Mouse (Mus musculus): ENCODE measurements around the gene Olfr62.

Gene Olfr62

DNA sequence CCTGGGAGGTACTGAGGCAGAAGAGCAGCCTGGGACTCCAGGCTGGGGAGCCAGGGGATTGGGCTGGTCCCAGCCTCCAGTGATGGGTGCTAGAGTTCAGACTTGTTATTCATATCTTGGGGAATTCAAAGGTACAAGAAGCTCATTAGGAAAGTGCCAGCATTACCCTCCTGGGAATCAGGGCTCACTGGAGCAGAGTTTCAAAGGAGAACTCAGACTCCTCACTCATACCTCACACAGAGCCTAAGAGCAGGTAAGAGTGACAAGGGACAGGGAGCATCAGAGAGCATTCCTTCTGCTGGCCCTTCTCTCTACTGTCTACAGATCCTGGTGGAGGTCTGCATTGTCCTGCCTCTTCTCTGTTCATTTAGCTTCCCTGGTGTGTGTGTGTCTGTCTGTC, at the start of gene Olfr62:
Olfr62 (plus strand) TSS at position 301 of the 400 bp plus-strand sequence.
- DNase-seq (ENCODE audit: low spot score in 2 of 2), result no peak

DNA sequence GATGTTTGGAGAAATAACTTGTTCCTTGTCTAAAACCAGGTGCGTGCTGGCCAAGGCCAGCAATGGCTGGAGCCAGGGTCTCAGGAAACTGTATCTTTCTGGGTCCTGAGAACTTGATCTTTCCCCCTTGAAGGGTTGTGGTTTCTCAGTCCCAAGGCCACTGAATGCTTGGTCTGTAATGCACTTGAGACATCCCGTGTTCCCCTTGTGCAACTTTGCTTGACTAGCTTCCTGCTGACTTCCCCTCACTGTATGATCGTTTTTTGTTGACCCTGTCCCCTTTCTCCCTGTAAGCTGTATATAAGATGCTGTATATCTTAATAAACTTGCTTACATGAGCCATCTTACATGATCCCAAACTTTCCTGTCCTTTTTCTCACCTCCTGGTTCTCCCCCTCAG, 48.9 kb upstream of the Olfr62 start:
- DNase-seq (ENCODE audit: low spot score in 2 of 2), result no peak

DNA sequence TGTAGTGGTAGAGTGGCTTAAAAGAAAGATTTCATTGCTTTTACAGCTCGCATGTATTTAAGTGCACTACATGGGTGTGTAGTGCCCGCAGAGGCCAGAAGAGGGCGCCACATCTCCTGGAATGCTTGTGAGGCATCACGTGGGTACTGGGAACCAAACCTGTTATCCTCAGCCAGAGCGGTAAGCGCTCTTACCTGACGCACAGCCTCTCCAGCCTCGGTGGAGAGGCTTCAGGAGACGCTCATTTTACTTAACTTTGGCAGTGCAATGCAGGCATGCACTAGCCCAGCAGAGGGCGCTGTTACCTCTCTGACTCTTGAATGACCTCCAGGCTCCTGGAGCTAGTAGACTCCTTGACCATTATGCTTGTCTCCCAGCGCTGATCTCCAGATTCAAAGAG, 46.1 kb upstream of the Olfr62 start:
- DNase-seq (ENCODE audit: low spot score in 2 of 2), result peak; percentile 48 to 80

DNA sequence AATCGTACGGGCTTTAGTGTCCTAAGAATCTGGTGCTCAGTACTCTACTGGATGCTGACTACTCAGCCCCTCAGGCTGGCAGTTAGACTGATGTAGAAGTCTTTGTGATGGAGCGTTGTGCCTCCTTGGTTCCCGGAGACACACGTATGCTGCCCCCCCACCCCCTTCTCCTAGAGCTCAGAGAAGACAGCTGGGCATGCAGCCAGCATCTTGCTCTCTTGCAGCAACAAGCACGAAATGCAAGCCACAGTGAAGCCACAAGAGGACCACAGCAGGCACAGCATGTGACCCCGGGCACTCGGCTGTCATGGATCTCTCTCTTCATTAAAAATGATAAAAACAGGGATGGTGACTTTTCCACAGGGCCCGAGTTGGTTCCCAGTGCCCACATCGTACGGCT, 43.3 kb upstream of the Olfr62 start:
- DNase-seq (ENCODE audit: low spot score in 2 of 2), result no peak

DNA sequence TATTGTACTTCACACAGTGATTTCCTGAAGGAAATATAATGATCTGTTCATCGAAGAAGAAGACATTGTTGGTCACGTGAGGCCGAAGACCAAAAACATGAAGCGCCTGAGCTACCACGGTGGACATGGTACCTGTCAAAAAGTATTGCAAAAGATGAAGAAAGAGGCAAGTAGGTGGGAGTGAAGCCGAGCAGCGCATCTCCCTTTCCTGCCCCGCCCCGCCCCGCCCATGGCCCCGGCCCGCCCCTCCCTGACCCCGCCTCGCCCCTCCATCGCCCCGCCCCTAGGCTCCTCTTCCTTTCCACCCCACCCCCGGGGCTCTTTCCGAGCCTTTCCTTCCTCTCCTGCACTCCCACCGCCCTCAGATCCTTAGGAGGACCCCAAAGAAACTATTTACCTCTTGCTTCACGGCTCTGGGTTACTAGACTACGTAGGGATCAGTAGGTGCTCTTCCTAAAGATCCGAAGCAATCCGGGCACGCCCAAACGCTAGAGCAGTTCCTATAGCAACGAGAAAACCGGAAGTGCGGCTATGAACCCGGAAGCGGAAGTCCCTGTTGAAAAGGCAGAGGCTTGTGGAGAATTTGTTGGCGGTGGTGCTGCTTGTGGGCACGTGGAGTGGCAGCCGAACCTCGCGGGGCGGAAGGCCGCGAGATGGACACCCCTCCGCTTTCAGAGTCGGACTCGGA, 38.3 kb upstream of the Olfr62 start, which contains the start of the genes Cfap57 and Ebna1bp2:
Cfap57 (minus strand) TSS at position 499 of the 688 bp plus-strand sequence.
Ebna1bp2 (plus strand) TSS at position 521 of the 688 bp plus-strand sequence.
- DNase-seq (ENCODE audit: low spot score in 2 of 2), result peak; percentile 85 to 90

DNA sequence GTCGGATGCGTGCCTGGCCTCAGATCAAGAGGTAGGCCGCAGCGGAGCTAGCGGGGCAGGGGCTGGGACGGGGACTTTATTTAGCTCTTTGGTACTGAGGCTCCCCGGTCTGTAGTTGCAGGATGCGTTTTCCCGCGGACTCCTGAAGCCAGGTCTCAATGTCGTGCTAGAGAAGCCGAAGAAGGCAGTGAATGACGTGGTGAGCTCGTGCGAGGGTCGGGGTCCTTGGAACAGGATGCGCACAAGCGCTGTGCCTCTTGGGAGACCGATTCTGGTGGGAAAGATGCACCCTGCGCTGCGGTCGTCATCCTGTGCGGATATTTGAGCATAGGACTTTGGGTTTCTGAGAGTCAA, 37.8 kb upstream of the Olfr62 start:
- no peak for DNase-seq (ENCODE audit: low spot score in 2 of 2)

DNA sequence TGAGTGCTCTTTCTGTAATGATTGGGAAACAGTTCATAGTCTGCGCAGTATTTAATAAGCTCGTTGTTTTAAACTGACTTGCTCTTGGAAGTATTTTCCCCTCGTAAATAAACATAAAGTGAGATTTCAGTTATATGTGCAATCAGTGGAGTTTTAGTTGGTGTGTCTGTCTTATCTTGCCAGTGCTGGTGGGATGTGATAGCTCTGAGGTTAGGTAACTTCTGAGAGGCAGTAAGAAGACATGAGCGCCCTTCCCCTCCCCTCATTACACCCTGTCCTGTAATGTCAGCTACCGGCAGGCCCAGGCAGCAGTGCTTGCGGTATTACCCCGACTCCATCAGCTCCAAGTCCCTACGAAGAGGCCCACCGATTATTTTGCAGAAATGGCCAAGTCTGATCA, 37.0 kb upstream of the Olfr62 start:
- no peak for DNase-seq (ENCODE audit: low spot score in 2 of 2)

DNA sequence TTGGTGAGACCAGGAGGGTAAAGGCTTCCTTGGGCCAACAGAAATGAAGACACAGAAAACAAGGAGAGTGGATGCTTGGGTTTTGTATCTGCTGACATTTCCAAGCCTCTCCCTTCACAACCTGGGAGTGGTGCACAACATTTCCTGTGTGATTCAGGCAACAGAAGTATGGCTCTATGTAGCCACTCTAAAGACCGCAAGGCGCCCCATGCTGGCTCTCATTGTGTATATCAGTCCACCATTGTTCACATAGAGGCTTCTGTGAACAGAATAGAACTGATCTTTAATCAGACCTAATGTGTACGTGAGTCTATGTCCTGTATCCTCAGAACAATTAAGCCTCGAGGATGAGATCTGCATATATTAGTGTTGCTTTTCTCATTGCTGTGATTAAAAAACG, 28.5 kb upstream of the Olfr62 start:
- no peak for DNase-seq (ENCODE audit: low spot score in 2 of 2)

DNA sequence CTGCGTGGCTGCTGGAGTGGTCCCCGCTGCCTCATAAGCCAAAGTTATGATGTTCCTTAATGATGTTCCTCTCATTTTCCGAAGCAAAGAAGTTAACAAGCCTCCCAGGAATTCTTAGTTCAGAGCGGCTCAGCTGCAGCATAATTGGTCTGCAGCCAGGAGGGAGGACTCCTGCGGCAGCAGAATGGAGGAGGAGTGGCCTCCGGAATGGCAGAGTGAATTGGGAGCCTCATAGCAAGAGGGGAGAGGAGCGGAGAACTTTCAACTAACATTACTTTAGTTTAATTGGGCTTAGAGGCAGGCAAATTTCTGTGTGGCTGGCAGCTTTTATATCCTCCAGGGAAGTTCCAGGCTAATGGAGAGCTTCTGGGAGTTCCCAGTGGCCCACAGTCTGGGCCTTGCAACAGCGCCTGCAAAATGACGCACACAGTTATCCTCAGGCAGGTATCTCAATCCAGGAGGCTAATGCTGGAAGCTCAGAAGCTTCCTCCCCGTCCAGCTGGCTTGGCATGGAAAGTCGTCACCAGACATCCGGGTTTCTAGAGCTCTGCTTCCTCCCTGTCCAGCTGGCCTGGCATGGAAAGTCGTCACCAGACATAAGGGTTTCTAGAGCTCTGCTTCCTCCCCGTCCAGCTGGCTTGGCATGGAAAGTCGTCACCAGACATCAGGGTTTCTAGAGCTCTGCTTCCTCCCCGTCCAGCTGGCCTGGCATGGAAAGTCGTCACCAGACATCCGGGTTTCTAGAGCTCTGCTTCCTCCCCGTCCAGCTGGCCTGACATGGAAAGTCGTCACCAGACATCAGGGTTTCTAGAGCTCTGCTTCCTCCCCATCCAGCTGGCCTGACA, 16.2 kb upstream of the Olfr62 start:
- no peak for DNase-seq (ENCODE audit: low spot score in 2 of 2)

DNA sequence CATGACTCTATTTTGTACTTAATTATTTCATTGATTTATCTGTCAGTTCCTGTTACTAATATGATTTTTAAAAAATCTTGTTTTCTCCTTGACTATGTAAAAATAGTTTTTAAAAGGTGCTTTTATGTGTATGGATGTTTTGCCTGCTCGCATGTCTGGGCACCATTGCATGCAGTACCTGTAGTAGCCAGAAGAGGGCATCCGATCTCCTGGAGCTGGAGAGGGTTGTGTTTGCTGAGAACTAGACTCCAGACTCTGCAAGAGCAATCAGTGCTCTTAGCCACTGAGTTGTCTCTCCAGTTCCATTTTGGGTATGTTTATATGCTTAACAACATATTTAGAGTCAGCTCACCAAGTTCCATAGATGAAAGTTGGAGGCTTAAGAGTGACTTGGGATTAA, 13.5 kb upstream of the Olfr62 start:
- peak; percentile 42 to 83 for DNase-seq (ENCODE audit: low spot score in 2 of 2)

DNA sequence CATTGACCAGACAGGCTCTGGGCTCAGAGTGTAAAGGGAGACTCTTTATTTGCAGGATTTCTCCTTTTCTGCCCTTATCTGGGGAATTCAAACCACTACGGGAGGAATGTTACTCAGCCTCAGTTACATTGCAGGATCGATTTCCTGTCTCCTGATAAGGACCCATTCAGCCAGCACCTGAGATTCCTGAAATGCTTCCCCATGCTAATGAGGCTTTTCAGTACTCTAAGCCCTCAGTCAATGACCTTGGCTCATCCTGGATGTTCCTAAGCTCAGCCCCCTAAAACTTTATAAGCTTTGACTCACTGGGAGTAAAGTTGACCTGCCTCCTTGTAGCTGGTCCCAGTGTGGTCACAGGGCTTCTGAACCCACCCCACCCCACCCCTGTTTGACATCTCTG, 28.3 kb downstream of the Olfr62 start:
- DNase-seq (ENCODE audit: low spot score in 2 of 2), result no peak

DNA sequence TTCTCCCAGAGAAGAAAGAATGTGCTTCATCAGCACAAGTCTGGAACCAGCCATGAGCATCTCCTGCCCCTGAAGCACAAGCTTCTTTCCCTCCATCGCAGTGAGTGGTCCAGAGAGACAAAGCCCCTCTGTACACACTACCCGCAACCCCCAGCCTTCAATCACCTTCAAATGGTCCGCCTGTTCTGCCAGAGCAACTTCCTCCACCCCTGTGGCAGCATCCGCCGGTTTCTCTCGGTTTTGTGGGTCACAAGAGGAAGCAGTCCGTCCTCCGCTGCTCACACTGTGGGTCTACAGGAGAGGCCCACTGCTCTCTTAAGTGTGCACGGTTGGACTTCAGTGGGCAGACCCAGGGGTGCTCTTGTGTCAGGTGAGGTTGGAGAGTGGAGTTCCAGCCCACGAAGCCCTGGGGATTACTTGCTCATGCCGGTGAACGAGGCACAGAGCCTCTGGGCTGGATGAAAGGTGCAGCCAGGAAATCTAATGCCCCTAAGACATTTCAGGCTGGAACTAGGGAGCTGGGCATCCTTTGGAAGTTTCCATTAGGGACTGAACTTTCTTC, 33.7 kb downstream of the Olfr62 start, which contains the start of gene Olfr1342:
Olfr1342 (minus strand) TSS at position 345 of the 562 bp plus-strand sequence.
- DNase-seq (ENCODE audit: low spot score in 2 of 2), result no peak

DNA sequence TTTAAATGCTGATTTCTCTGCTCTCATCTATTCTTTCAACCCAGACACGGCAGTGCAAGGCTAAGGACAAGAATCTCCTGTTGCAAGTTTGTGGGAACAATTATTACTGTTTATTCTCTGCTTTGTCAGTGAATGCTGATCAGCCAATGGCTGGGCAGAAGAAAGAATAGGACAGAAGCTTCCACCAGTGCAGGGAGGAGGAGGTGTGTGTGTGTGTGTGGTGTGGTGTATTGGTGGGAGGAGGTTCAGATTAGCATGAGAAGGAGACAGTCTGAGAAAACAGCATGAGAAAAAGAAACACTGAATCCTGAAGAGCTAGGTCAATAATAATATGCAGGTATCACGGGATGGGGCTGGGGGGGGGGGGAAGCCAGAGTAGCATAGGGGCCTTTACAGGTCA, 35.1 kb downstream of the Olfr62 start:
- no peak for DNase-seq (ENCODE audit: low spot score in 2 of 2)

DNA sequence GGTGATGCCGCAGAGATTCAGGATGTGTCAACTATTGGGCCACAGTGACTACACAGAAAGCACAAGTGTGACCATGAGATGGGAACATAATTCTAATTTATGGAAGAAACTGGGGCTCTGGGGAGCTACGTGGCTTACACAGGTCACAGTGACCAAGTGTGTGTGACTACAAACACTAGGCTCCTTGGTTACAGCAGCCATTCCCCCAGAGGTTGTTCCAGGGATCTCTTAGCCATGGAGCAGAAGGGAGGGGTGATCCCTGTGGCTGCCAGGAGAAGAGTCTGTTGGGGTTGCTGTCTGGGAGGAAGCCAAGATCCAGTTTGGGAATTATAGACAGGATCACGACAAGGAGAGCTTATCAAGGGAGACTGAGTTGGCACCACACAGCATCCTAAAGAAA, 44.5 kb downstream of the Olfr62 start, which contains the start of gene Olfr1341:
Olfr1341 (plus strand) TSS at position 301 of the 400 bp plus-strand sequence.
- DNase-seq (ENCODE audit: low spot score in 2 of 2), result no peak

DNA sequence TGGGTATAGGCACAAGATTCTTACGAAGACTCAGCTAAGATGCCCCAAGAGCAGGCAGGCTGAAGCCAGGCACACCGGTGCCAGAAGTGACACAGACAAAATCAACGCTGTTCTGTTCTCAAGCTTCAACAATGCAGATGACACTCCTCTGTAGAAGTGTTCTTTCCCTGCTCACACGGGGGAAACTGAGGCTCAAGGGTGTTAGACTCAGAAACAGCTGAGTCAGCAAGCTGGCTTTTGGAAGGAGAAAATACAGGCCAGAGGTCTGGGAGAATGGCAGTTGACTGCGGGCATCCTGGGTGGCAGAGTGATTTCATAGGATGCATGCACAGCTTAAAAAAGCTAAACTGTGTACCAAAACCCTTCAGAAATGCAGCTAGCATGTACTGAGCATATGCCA, 49.3 kb downstream of the Olfr62 start:
- no peak for DNase-seq (ENCODE audit: low spot score in 2 of 2)

DNA sequence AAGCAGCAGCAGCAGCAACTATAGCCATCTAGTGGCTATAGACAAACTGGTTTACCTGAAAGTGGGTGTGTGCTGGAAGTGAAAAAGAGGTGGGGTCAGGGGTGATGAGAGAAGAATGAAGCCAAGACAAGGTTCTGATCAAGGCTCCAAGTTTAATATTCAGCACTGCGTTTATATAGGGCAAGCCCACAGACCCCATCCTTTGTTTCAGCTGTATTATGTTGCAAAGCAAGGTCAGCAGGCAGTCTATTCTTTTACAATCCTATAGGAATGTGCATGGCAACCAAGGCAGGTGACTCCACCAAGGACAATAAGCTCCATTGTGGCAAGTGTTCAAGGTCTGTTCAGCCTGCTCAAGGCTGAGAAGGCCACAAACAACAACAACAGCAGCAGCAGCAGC, 52.9 kb downstream of the Olfr62 start:
- no peak for DNase-seq (ENCODE audit: low spot score in 2 of 2)
